Mouse (Mus musculus) stomach, embryonic 14.5 days (tissue): Measurements from ENCODE around the gene Klrc1. TPM values are rescaled to one million over a fixed set of nuclear protein-coding genes. Genes with fewer than 3 reads are reported as not detected.
"Not testable (repeated sequence)": the region's sequence is repeated elsewhere in the genome, so short reads cannot be mapped to it uniquely, and the experiment has no call there.

Experiments
- ATAC-seq: fragments of 200-750 bp; cut with Nextera tagmentation; 2 replicates; pipeline ENCODE4 v1.8.0; 2017; ENCODE audit warnings: low read depth, moderate TSS enrichment; ENCODE audit not compliant: insufficient number of reproducible peaks, insufficient read depth, low FRiP score
- H3K27ac ChIP-seq: fragments of 300-500 bp; sonication (generic); 2 replicates; pipeline ENCODE4 v1.5.1; 2014; ENCODE audit warnings: mild to moderate bottlenecking, low read length, moderate library complexity, mixed read lengths
- H3K27me3 ChIP-seq: fragments of 300-500 bp; sonication (generic); 2 replicates; pipeline ENCODE4 v1.6.1; 2014; ENCODE audit warnings: low read length, control low read depth, mixed read lengths; ENCODE audit not compliant: control insufficient read depth, insufficient read depth
- H3K36me3 ChIP-seq: fragments of 300-500 bp; sonication (generic); 2 replicates; pipeline ENCODE4 v1.6.1; 2014; ENCODE audit warnings: mild to moderate bottlenecking, control low read depth, low read length, moderate library complexity, mixed read lengths; ENCODE audit not compliant: control insufficient read depth, insufficient read depth
- H3K4me1 ChIP-seq: fragments of 300-500 bp; sonication (generic); 2 replicates; pipeline ENCODE4 v1.6.1; 2014; ENCODE audit warnings: low read length, control low read depth, mixed read lengths; ENCODE audit not compliant: control insufficient read depth, insufficient read depth
- H3K4me2 ChIP-seq: fragments of 300-500 bp; sonication (generic); replicated peaks from 2 replicates; pipeline ENCODE4 v1.6.1; 2014; ENCODE audit warnings: low read depth, low read length, control low read depth
- H3K4me3 ChIP-seq: fragments of 300-500 bp; sonication (generic); 2 replicates; pipeline ENCODE4 v1.5.1; 2014; ENCODE audit warnings: low read depth, low read length, control low read depth
- H3K9ac ChIP-seq: fragments of 300-500 bp; sonication (generic); replicated peaks from 2 replicates; pipeline ENCODE4 v1.6.1; 2014; ENCODE audit warnings: low read depth, mild to moderate bottlenecking, control low read depth, low read length, moderate library complexity, mixed read lengths
- H3K9me3 ChIP-seq: fragments of 300-500 bp; sonication (generic); 2 replicates; pipeline ENCODE4 v1.6.1; 2016; ENCODE audit warnings: low read depth, low read length, control low read depth; ENCODE audit not compliant: control insufficient read depth
- WGBS: fragments of 180-500 bp; shearing (Covaris S2); extraction: QIAGEN DNeasy Blood & Tissue Kit; methylation state at CpG from one replicate; pipeline ENCODE4 v1.1.7; 2014; 5-methylcytosine and 5-hydroxymethylcytosine counted together
- microRNA-seq: library from miRNA; unstranded; fragments of <30 nt; microRNA quantifications from one replicate; pipeline ENCODE4, GENCODE M21; 2016
- polyA plus RNA-seq: library from polyadenylated mRNA; unstranded; fragments of >200 nt; fragmentation: Nextera tagmentation; extraction: Ambion mirVana; gene quantifications from 2 replicates; pipeline ENCODE4 v1.2.1, GENCODE M21; 2014

Gene Klrc1
- polyA plus RNA-seq, 1 experiment from 2014 or later = not detected

DNA sequence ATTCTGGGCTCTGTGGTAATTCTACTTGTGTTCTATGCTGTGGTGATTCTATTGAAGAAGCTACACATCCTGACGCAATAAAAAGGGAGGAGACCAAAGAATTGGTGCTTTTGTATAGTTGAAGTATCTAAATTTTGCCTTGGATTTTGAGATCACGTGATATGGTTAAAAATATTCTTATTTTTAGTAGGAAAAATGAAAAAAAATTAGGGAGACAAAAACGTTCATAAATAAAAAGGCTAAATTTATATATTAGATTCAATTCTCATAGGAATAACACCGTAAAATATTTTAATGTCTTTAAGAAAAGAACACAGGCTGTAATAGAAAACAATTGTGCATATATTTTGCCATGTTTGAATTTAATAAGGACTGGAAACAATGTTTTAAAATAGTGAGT is 18.2 kb downstream of the Klrc1 start, which contains the start of gene Klrc2:
Gene Klrc2 (minus strand): TSS at position 101 of the 400 bp plus-strand sequence.
- H3K4me2 ChIP-seq, ATAC-seq, H3K9me3 ChIP-seq, H3K4me1 ChIP-seq, H3K36me3 ChIP-seq, H3K27me3 ChIP-seq, H3K4me3 ChIP-seq, H3K9ac ChIP-seq, H3K27ac ChIP-seq: not testable (repeated sequence)
- 74% methylated on average over 4 of the region's 4 CpGs for WGBS

GRCm38 (mm10) chr6:129644054-129644453 is 34.7 kb downstream of the Klrc1 start:
- H3K4me3 ChIP-seq, H3K9ac ChIP-seq, H3K4me1 ChIP-seq, H3K36me3 ChIP-seq, H3K9me3 ChIP-seq, ATAC-seq, H3K27me3 ChIP-seq, H3K4me2 ChIP-seq, H3K27ac ChIP-seq: not testable (repeated sequence)
- 75% methylated on average over 1 of the region's 3 CpGs for WGBS

GRCm38 (mm10) chr6:129643237-129643636 is 35.5 kb downstream of the Klrc1 start, which contains the start of gene Klrc3:
TSS of gene Klrc3 (minus strand) at chr6:129643337.
- not testable (repeated sequence) for H3K4me3 ChIP-seq, H3K36me3 ChIP-seq, H3K4me1 ChIP-seq, H3K9ac ChIP-seq, H3K27me3 ChIP-seq, H3K27ac ChIP-seq, H3K4me2 ChIP-seq, ATAC-seq, H3K9me3 ChIP-seq
- WGBS = 87% methylated on average over 3 of the region's 3 CpGs

GRCm38 (mm10) chr6:129631046-129631445 is 47.7 kb downstream of the Klrc1 start:
- not testable (repeated sequence) for H3K4me3 ChIP-seq, ATAC-seq, H3K36me3 ChIP-seq, H3K4me1 ChIP-seq, H3K9me3 ChIP-seq, H3K4me2 ChIP-seq, H3K27ac ChIP-seq, H3K9ac ChIP-seq, H3K27me3 ChIP-seq
- 88% methylated on average over 2 of the region's 2 CpGs for whole genome bisulfite sequencing

DNA sequence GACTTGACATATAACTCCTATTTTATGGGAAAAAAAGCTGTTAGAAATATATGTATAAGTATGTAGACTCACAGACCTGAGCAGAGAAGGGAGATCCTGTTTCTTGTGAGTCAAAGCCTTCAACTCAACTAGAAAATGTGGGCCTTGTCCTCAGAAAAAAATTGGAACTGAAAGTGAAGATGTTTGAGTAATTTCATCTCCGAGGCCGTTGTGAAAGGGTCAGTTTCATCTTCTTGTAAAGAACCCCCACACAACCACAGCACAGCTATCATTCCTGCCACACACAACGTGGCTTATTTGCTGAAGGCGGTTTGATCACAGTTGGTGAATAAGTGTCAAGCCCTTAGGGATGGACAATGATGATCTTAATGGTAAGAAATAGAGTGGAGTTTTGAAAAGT is 55.0 kb downstream of the Klrc1 start, which contains the start of gene Klrk1:
Gene Klrk1 (minus strand): TSS at position 130 of the 400 bp plus-strand sequence.
- no peak within 1 kb of the TSS for H3K27ac ChIP-seq
- H3K9ac ChIP-seq = no peak within 1 kb of the TSS
- H3K36me3 ChIP-seq = no peaks in the 10 kb centered on the region
- no peaks in the 10 kb centered on the region for H3K9me3 ChIP-seq
- no peak for ATAC-seq
- H3K4me2 ChIP-seq = no peak within 1 kb of the TSS
- H3K4me1 ChIP-seq = no peaks in the 10 kb centered on the region
- no peak within 1 kb of the TSS for H3K4me3 ChIP-seq
- H3K27me3 ChIP-seq = no peaks in the 10 kb centered on the region
- WGBS = 77% methylated on average over 4 of the region's 4 CpGs

Small RNA genes within 50 kb of the gene (microRNA-seq; reads per million reads assigned to microRNA genes)
- not detected for gene Mir680-1

Other genes with a start within 250 kb of the Klrc1 start
- gene Clec1a, start 227.0 kb downstream of the Klrc1 start, polyA plus RNA-seq = 3.1 and 3.3 TPM in 2 replicates
- not detected in 2 replicates for gene Olr1, start 171.8 kb downstream of the Klrc1 start, polyA plus RNA-seq
- not detected in 2 replicates for gene Tmem52b, start 166.4 kb downstream of the Klrc1 start, polyA plus RNA-seq
- 13.2 and 15.6 TPM in 2 replicates for gene Gabarapl1, start 145.8 kb downstream of the Klrc1 start, polyA plus RNA-seq
- not detected in 2 replicates for gene Klre1, start 101.1 kb downstream of the Klrc1 start, polyA plus RNA-seq
- gene Klrd1, start 87.2 kb downstream of the Klrc1 start, polyA plus RNA-seq = 0.29 and 0.69 TPM in 2 replicates
- 0.12 TPM in 1 of 2 replicates, not detected in the other for gene Klrk1, start 55.1 kb downstream of the Klrc1 start, polyA plus RNA-seq
- not detected in 2 replicates for gene Klrc3, start 35.6 kb downstream of the Klrc1 start, polyA plus RNA-seq
- not detected in 2 replicates for gene Klrc2, start 18.3 kb downstream of the Klrc1 start, polyA plus RNA-seq
- gene Klri1, start 38.2 kb upstream of the Klrc1 start, polyA plus RNA-seq = not detected in 2 replicates
- not detected in 2 replicates for gene Klri2, start 61.5 kb upstream of the Klrc1 start, polyA plus RNA-seq
- gene Gm156, start 105.3 kb upstream of the Klrc1 start, polyA plus RNA-seq = not detected in 2 replicates
- gene Gm17631, start 183.7 kb upstream of the Klrc1 start, polyA plus RNA-seq = not detected in 2 replicates
- gene Klra17, start 197.7 kb upstream of the Klrc1 start, polyA plus RNA-seq = not detected in 2 replicates
- gene Klra5, start 238.7 kb upstream of the Klrc1 start, polyA plus RNA-seq = not detected in 2 replicates